Mouse (Mus musculus) spleen, postnatal 14 days (tissue): Measurements from ENCODE around the gene Ms4a14.
"Not testable (repeated sequence)": the region's sequence is repeated elsewhere in the genome, so short reads cannot be mapped to it uniquely, and the experiment has no call there.

ENCODE experiments used
- DNase-seq, 2 experiments: peaks; one replicate each; pipeline ENCODE4 v3.0.0; 2021 to 2022; ENCODE audit warnings: low spot score in 2 of 2

The Ms4a14 gene

GRCm38 (mm10) chr19:11262932-11263331 lies 51.3 kb downstream of the Ms4a14 start:
- not testable (repeated sequence) for DNase-seq

- no peak for DNase-seq
Measured at GRCm38 (mm10) chr19:11261522-11261921, 52.7 kb downstream of the Ms4a14 start.
